ENCODE assay signal across 8 mouse cellular contexts in genomic region chr14:47650338-47650720, GRCm38 (mm10). TPM values are rescaled to one million over a fixed set of nuclear protein-coding genes. Genes with fewer than 3 reads are reported as not detected.
DNase-seq lines count a peak whose midpoint lies in the region; ATAC-seq and TF ChIP-seq lines count a peak whose summit lies in the region.

No protein-coding gene starts in this region.

- H3K9ac ChIP-seq in hindbrain, postnatal 0 days (replicated peaks; ENCODE audit: low read length) = peak overlapping the region; percentile 98

- no peak for TF ChIP-seq POLR2A in cortical plate, adult 2 months (IDR thresholded peaks at IDR 0.05; ENCODE audit: extremely low read depth, insufficient read depth, low read length)
- no peak for TF ChIP-seq POLR2A in myocyte (IDR thresholded peaks at IDR 0.05; ENCODE audit: insufficient read length, low read depth)

- no peaks in the 10 kb centered on the region for H3K36me3 ChIP-seq in hindbrain, postnatal 0 days (ENCODE audit: insufficient read depth, low read length)
- H3K36me3 ChIP-seq in myocyte (ENCODE audit: control insufficient read depth, insufficient read depth) = peaks cover 5% of the 10 kb centered on the region

- no peak for ATAC-seq in hindbrain, postnatal 0 days
- ATAC-seq in cerebellum, adult (ENCODE audit: insufficient number of reproducible peaks, low FRiP score, low TSS enrichment) = no peak

- H3K27me3 ChIP-seq in hindbrain, postnatal 0 days (ENCODE audit: insufficient read depth, low read length) = no peaks in the 10 kb centered on the region
- no peaks in the 10 kb centered on the region for H3K27me3 ChIP-seq in myocyte (ENCODE audit: control insufficient read depth, insufficient read depth, insufficient read length)

- peak overlapping the region; percentile 75 for H3ac ChIP-seq in myocyte (ENCODE audit: control insufficient read depth, insufficient read length)

- WGBS in hindbrain, postnatal 0 days = 16% methylated on average over 6 of the region's 6 CpGs

- no peaks in the 10 kb centered on the region for H3K9me3 ChIP-seq in hindbrain, postnatal 0 days (ENCODE audit: low read length)

- peak overlapping the region; percentile 79 for H3K4me2 ChIP-seq in hindbrain, postnatal 0 days (ENCODE audit: low read depth, low read length)
- peak overlapping the region; percentile 73 for H3K4me2 ChIP-seq in myocyte (ENCODE audit: low read depth)

- H3K27ac ChIP-seq in layer of hippocampus, adult 2 months = no peak overlapping the region
- no peak overlapping the region for H3K27ac ChIP-seq in cortical plate, adult 2 months (ENCODE audit: insufficient read depth, low read length)
- peak overlapping the region; percentile 88; the same call in 1 of the 2 replicates for H3K27ac ChIP-seq in hindbrain, postnatal 0 days

- peak overlapping the region; percentile 77 for H3K4me3 ChIP-seq in layer of hippocampus, adult 2 months
- H3K4me3 ChIP-seq in cortical plate, adult 2 months (ENCODE audit: insufficient read depth, low read length) = peak overlapping the region; percentile 82
- peak overlapping the region; percentile 96 for H3K4me3 ChIP-seq in hindbrain, postnatal 0 days (ENCODE audit: low read length)
- H3K4me3 ChIP-seq in myocyte = peak overlapping the region; percentile 78

- H3K79me2 ChIP-seq in myocyte (ENCODE audit: control insufficient read depth, insufficient read depth) = peaks cover 49% of the 10 kb centered on the region

- no peak for TF ChIP-seq CTCF in layer of hippocampus, adult 2 months (conservative IDR thresholded peaks at IDR 0.05)
- TF ChIP-seq CTCF in cortical plate, adult 2 months (IDR thresholded peaks at IDR 0.05; ENCODE audit: extremely low read depth, insufficient read depth, low read length) = no peak
- no peak for TF ChIP-seq CTCF in hindbrain, postnatal 0 days (IDR thresholded peaks at IDR 0.05; ENCODE audit: low read depth)

- peaks cover 2% of the 10 kb centered on the region; the same call in 1 of the 2 replicates for H3K4me1 ChIP-seq in cortical plate, adult 2 months (ENCODE audit: control insufficient read depth, insufficient read depth, low read length)
- peaks cover 6% of the 10 kb centered on the region; the same call in 1 of the 2 replicates for H3K4me1 ChIP-seq in hindbrain, postnatal 0 days (ENCODE audit: insufficient read depth, low read length)

- no peak for DNase-seq in layer of hippocampus, adult 2 months (ENCODE audit: low spot score in 2 of 2)
- DNase-seq in layer of hippocampus, postnatal 14 days (ENCODE audit: low spot score in 2 of 2) = no peak
- DNase-seq in hindbrain, postnatal 0 days (ENCODE audit: low spot score) = no peak
- DNase-seq in cerebellum, adult 8-10 months = no peak
- DNase-seq in cerebellum, postnatal 10 days = no peak

TF ChIP-seq in myocyte, 11 proteins besides CTCF, POLR2A, EP300 and RAD21:
- TF ChIP-seq TCF12 (IDR thresholded peaks at IDR 0.05; ENCODE audit: insufficient read depth, poor library complexity, severe bottlenecking) = no peak
- no peak for TF ChIP-seq REST (IDR thresholded peaks at IDR 0.05; ENCODE audit: insufficient read depth, insufficient read length)
- no peak for TF ChIP-seq POLR2AphosphoS2 (IDR thresholded peaks at IDR 0.05; ENCODE audit: insufficient read length, low read depth)
- TF ChIP-seq SRF (IDR thresholded peaks at IDR 0.05; ENCODE audit: control insufficient read depth, insufficient read length, low read depth) = no peak
- TF ChIP-seq MAX (IDR thresholded peaks at IDR 0.05; ENCODE audit: low read depth) = no peak
- no peak for TF ChIP-seq USF1 (IDR thresholded peaks at IDR 0.05; ENCODE audit: low read depth)

RNA-seq across cellular contexts. Expression of gene Ktn1, which starts 2.1 kb away (rescaled TPM):
- 10 to 100 TPM; 82.8 to 95.2 TPM for total RNA-seq in layer of hippocampus, adult 2 months (2021)
- 10 to 100 TPM; 79.9 to 96.3 TPM for total RNA-seq in layer of hippocampus, postnatal 14 days (2021)
- 55.2 and 58.4 TPM in 2 replicates for polyA plus RNA-seq in cortical plate, adult 2 months (2012; rRNA removed)
- total RNA-seq in hindbrain, postnatal 0 days (2014; rRNA removed) = 23.5 and 27.4 TPM in 2 replicates
- 66.8 and 73.8 TPM in 2 replicates for polyA plus RNA-seq in hindbrain, postnatal 0 days (2015; fragmentation: Nextera tagmentation; extraction: Ambion mirVana)
- 16.8 TPM for polyA plus RNA-seq in myocyte (2012; fragmentation: generic; extraction: Trizol)
